8 mouse cellular contexts compared by ENCODE assay signal in the genomic region with DNA sequence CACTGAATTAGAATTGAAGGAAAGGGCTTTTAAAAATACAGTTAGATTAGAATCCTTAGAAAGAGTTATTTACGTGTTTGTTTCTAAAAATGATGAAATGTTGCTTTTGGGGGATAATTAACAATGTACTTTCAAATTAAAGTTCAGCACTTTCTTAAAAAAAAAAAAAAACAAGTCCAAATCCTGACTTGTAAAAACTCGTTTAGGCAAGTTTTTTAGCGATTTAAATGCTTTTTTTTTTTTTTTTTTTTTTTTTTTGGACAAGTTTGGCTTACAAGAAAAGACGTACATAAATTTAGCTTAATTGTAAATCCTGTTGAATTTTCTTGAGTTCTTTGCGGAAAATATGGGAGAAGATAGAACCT. TPM values are rescaled to one million over a fixed set of nuclear protein-coding genes. Genes with fewer than 3 reads are reported as not detected.
DNase-seq lines count a peak whose midpoint lies in the region; ATAC-seq and TF ChIP-seq lines count a peak whose summit lies in the region.

No protein-coding gene starts in this region.

- 9% methylated on average over 5 of the region's 5 CpGs for WGBS in liver, adult 2 months
- WGBS in embryonic facial prominence, embryonic 15.5 days = 11% methylated on average over 5 of the region's 5 CpGs
- WGBS in intestine, embryonic 16.5 days = 21% methylated on average over 5 of the region's 5 CpGs

- H3K36me3 ChIP-seq in liver, adult 2 months (ENCODE audit: control insufficient read depth, insufficient read depth, low read length) = peaks cover 4% of the 10 kb centered on the region
- no peaks in the 10 kb centered on the region for H3K36me3 ChIP-seq in embryonic facial prominence, embryonic 15.5 days
- H3K36me3 ChIP-seq in intestine, embryonic 16.5 days (ENCODE audit: control insufficient read depth, insufficient read depth, low read length) = no peaks in the 10 kb centered on the region
- peaks cover 15% of the 10 kb centered on the region for H3K36me3 ChIP-seq in myocyte (ENCODE audit: control insufficient read depth, insufficient read depth)

- H3K4me3 ChIP-seq in liver, adult 2 months (ENCODE audit: insufficient read depth, low read depth, low read length) = peak overlapping the region; percentile 59; the same call in 1 of the 2 replicates
- peak overlapping the region; percentile 72 for H3K4me3 ChIP-seq in embryonic facial prominence, embryonic 15.5 days (replicated peaks)
- H3K4me3 ChIP-seq in intestine, embryonic 16.5 days (ENCODE audit: low read length) = peak overlapping the region; percentile 57
- H3K4me3 ChIP-seq in myocyte = peak overlapping the region; percentile 97

- H3K79me2 ChIP-seq in liver, adult 2 months (ENCODE audit: control insufficient read depth, insufficient read depth, low read length) = peaks cover 8% of the 10 kb centered on the region; the same call in 1 of the 2 replicates
- H3K79me2 ChIP-seq in myocyte (ENCODE audit: control insufficient read depth, insufficient read depth) = peaks cover 56% of the 10 kb centered on the region

- no peaks in the 10 kb centered on the region for H3K9me3 ChIP-seq in embryonic facial prominence, embryonic 15.5 days (replicated peaks)
- H3K9me3 ChIP-seq in intestine, embryonic 16.5 days (ENCODE audit: control insufficient read depth, low read length) = no peaks in the 10 kb centered on the region

- no peak for DNase-seq in liver, adult 2 months (ENCODE audit: extremely low read depth, low read depth, low spot score)
- DNase-seq in liver = no peak
- DNase-seq in cerebellum, postnatal 14 days = no peak
- no peak for DNase-seq in right cerebral cortex, postnatal 4 days
- DNase-seq in cerebellum, adult 11 months = no peak

- no peak for TF ChIP-seq POLR2A in liver, adult 2 months (IDR thresholded peaks at IDR 0.05; ENCODE audit: extremely low read depth, insufficient read depth, low read length)
- TF ChIP-seq POLR2A in myocyte (IDR thresholded peaks at IDR 0.05; ENCODE audit: insufficient read length, low read depth) = no peak

- no peak overlapping the region for H3K27ac ChIP-seq in liver, adult 2 months (replicated peaks; ENCODE audit: insufficient read depth, low read depth, low read length)
- H3K27ac ChIP-seq in embryonic facial prominence, embryonic 15.5 days (replicated peaks) = peak overlapping the region; percentile 99; the same call in 1 of the 2 replicates
- no peak overlapping the region for H3K27ac ChIP-seq in intestine, embryonic 16.5 days (ENCODE audit: low read length)

- H3K4me2 ChIP-seq in embryonic facial prominence, embryonic 15.5 days (replicated peaks) = 0 out of 2 replicates have a peak overlapping the region, but pooled peaks have one; percentile 42
- peak overlapping the region; percentile 45 for H3K4me2 ChIP-seq in intestine, embryonic 16.5 days (ENCODE audit: low read depth, low read length)
- peak overlapping the region; percentile 60 for H3K4me2 ChIP-seq in myocyte (ENCODE audit: low read depth)

- H3K4me1 ChIP-seq in liver, adult 2 months (ENCODE audit: control insufficient read depth, insufficient read depth, low read length) = peaks cover 7% of the 10 kb centered on the region; the same call in 1 of the 2 replicates
- H3K4me1 ChIP-seq in embryonic facial prominence, embryonic 15.5 days = 0 out of 2 replicates have a peak, but pooled peaks cover 3% of the 10 kb centered on the region
- H3K4me1 ChIP-seq in intestine, embryonic 16.5 days (ENCODE audit: control insufficient read depth, insufficient read depth, low read length) = peaks cover 8% of the 10 kb centered on the region

- no peak overlapping the region for H3K9ac ChIP-seq in liver, adult 2 months (ENCODE audit: low read depth, low read length)
- no peak overlapping the region for H3K9ac ChIP-seq in embryonic facial prominence, embryonic 15.5 days
- no peak overlapping the region for H3K9ac ChIP-seq in intestine, embryonic 16.5 days (ENCODE audit: low read depth, low read length)

- no peak for ATAC-seq in embryonic facial prominence, embryonic 15.5 days (ENCODE audit: insufficient number of reproducible peaks, low FRiP score, low TSS enrichment, low read depth)
- no peak for ATAC-seq in intestine, embryonic 16.5 days

- H3K27me3 ChIP-seq in liver, adult 2 months (ENCODE audit: control insufficient read depth, insufficient read depth, low read length) = no peaks in the 10 kb centered on the region
- H3K27me3 ChIP-seq in embryonic facial prominence, embryonic 15.5 days = no peaks in the 10 kb centered on the region
- H3K27me3 ChIP-seq in intestine, embryonic 16.5 days (replicated peaks; ENCODE audit: control insufficient read depth, insufficient read depth, low read length) = no peaks in the 10 kb centered on the region
- no peaks in the 10 kb centered on the region for H3K27me3 ChIP-seq in myocyte (ENCODE audit: control insufficient read depth, insufficient read depth, insufficient read length)

- no peak for TF ChIP-seq CTCF in liver, adult 2 months (IDR thresholded peaks at IDR 0.05; ENCODE audit: low read depth, low read length)

- H3ac ChIP-seq in myocyte (ENCODE audit: control insufficient read depth, insufficient read length) = no peak overlapping the region

TF ChIP-seq in myocyte, 11 proteins besides CTCF, POLR2A, EP300 and RAD21:
- no peak for TF ChIP-seq TCF12 (IDR thresholded peaks at IDR 0.05; ENCODE audit: insufficient read depth, poor library complexity, severe bottlenecking)
- no peak for TF ChIP-seq MAX (IDR thresholded peaks at IDR 0.05; ENCODE audit: low read depth)
- no peak for TF ChIP-seq MYOD1 (IDR thresholded peaks at IDR 0.05; ENCODE audit: control insufficient read depth in 1 of 3, insufficient read length in 2 of 3, low read depth in 2 of 3)
- no peak for TF ChIP-seq REST (IDR thresholded peaks at IDR 0.05; ENCODE audit: insufficient read depth, insufficient read length)
- no peak for TF ChIP-seq SRF (IDR thresholded peaks at IDR 0.05; ENCODE audit: control insufficient read depth, insufficient read length, low read depth)
- no peak for TF ChIP-seq TCF3 (IDR thresholded peaks at IDR 0.05; ENCODE audit: insufficient read length, low read depth)
- TF ChIP-seq POLR2AphosphoS2 (IDR thresholded peaks at IDR 0.05; ENCODE audit: insufficient read length, low read depth) = no peak
- no peak for TF ChIP-seq CEBPB (IDR thresholded peaks at IDR 0.05; ENCODE audit: insufficient read depth, poor library complexity, severe bottlenecking)
- TF ChIP-seq MYOG (IDR thresholded peaks at IDR 0.05; ENCODE audit: control insufficient read depth in 1 of 3, insufficient read depth in 1 of 3, insufficient read length in 2 of 3, low read depth in 2 of 3) = no peak
- no peak for TF ChIP-seq USF1 (IDR thresholded peaks at IDR 0.05; ENCODE audit: low read depth)
- TF ChIP-seq E2F4 (IDR thresholded peaks at IDR 0.05; ENCODE audit: insufficient read depth) = no peak
TF ChIP-seq in myocyte: peak in this region for 0.

RNA-seq across cellular contexts. Expression of a gene that starts 1.5 kb away (rescaled TPM):
- 96.2 and 128 TPM in 2 replicates for total RNA-seq in liver, adult 2 months (2014; rRNA removed)
- 12.8 and 20.0 TPM in 2 replicates for polyA plus RNA-seq in liver, adult 2 months (2012; rRNA removed)
- polyA plus RNA-seq in embryonic facial prominence, embryonic 15.5 days (2015; fragmentation: Nextera tagmentation; extraction: Ambion mirVana) = 41.4 and 48.0 TPM in 2 replicates
- 24.9 and 26.7 TPM in 2 replicates for polyA plus RNA-seq in intestine, embryonic 16.5 days (2015; fragmentation: Nextera tagmentation; extraction: Ambion mirVana)
- 21.1 TPM for polyA plus RNA-seq in myocyte (2012; fragmentation: generic; extraction: Trizol)

RNA-seq across cellular contexts. Expression of a gene that starts 19.3 kb away (rescaled TPM):
- 63.7 and 93.6 TPM in 2 replicates for total RNA-seq in liver, adult 2 months (2014; rRNA removed)
- polyA plus RNA-seq in liver, adult 2 months (2012; rRNA removed) = 219 and 299 TPM in 2 replicates
- 80.9 and 93.2 TPM in 2 replicates for polyA plus RNA-seq in embryonic facial prominence, embryonic 15.5 days (2015; fragmentation: Nextera tagmentation; extraction: Ambion mirVana)
- 159 and 163 TPM in 2 replicates for polyA plus RNA-seq in intestine, embryonic 16.5 days (2015; fragmentation: Nextera tagmentation; extraction: Ambion mirVana)
- polyA plus RNA-seq in myocyte (2012; fragmentation: generic; extraction: Trizol) = 110 TPM
